Mouse (Mus musculus) stomach, embryonic 15.5 days (tissue): Measurements from ENCODE around the gene Acot12. TPM values are rescaled to one million over a fixed set of nuclear protein-coding genes. Genes with fewer than 3 reads are reported as not detected.

Experiments used
- ATAC-seq: fragments of 200-750 bp; cut with Nextera tagmentation; 2 replicates; pipeline ENCODE4 v1.8.0; 2017; ENCODE audit warnings: low read depth, moderate number of reproducible peaks, moderate TSS enrichment; ENCODE audit not compliant: insufficient read depth, low FRiP score
- H3K27ac ChIP-seq: fragments of 300-500 bp; sonication (generic); 2 replicates; pipeline ENCODE4 v1.5.1; 2015; ENCODE audit warnings: mild to moderate bottlenecking, inconsistent platforms
- H3K27me3 ChIP-seq: fragments of 300-500 bp; sonication (generic); replicated peaks from 2 replicates; pipeline ENCODE4 v1.6.1; 2015; ENCODE audit warnings: inconsistent platforms
- H3K36me3 ChIP-seq: fragments of 300-500 bp; sonication (generic); 2 replicates; pipeline ENCODE4 v1.6.1; 2015; ENCODE audit warnings: inconsistent platforms
- H3K4me1 ChIP-seq: fragments of 300-500 bp; sonication (generic); 2 replicates; pipeline ENCODE4 v1.6.1; 2015; ENCODE audit warnings: inconsistent platforms
- H3K4me2 ChIP-seq: fragments of 300-500 bp; sonication (generic); 2 replicates; pipeline ENCODE4 v1.6.1; 2015; ENCODE audit warnings: mild to moderate bottlenecking, inconsistent platforms
- H3K4me3 ChIP-seq: fragments of 300-500 bp; sonication (generic); replicated peaks from 2 replicates; pipeline ENCODE4 v1.5.1; 2015; ENCODE audit warnings: inconsistent platforms
- H3K9ac ChIP-seq: fragments of 300-500 bp; sonication (generic); 2 replicates; pipeline ENCODE4 v1.6.1; 2015; ENCODE audit warnings: inconsistent platforms
- H3K9me3 ChIP-seq: fragments of 300-500 bp; sonication (generic); 2 replicates; pipeline ENCODE4 v1.6.1; 2016; ENCODE audit warnings: inconsistent platforms
- WGBS: fragments of 180-500 bp; shearing (Covaris S2); methylation state at CpG from one replicate; pipeline ENCODE4 v1.1.7; 2015; 5-methylcytosine and 5-hydroxymethylcytosine counted together
- polyA plus RNA-seq: library from polyadenylated mRNA; unstranded; fragments of >200 nt; fragmentation: Nextera tagmentation; extraction: Ambion mirVana; gene quantifications from 2 replicates; pipeline ENCODE4 v1.2.1, GENCODE M21; 2015

Gene Acot12
- polyA plus RNA-seq: 0.18 and 0.59 TPM in 2 replicates

GRCm38 (mm10) chr13:91741280-91742047, at the start of gene Acot12:
Acot12 (plus strand) TSS chr13:91741512.
- no peak within 1 kb of the TSS for H3K9ac ChIP-seq
- no peaks in the 10 kb centered on the region for H3K27me3 ChIP-seq
- peak within 1 kb of the TSS; percentile 29 for H3K4me3 ChIP-seq
- 7% methylated on average over 45 of the region's 45 CpGs for WGBS
- H3K4me1 ChIP-seq: no peaks in the 10 kb centered on the region
- H3K9me3 ChIP-seq: no peaks in the 10 kb centered on the region
- H3K36me3 ChIP-seq: no peaks in the 10 kb centered on the region
- H3K27ac ChIP-seq: no peak within 1 kb of the TSS
- ATAC-seq: peak; percentile 35; the same call in 1 of the 2 replicates
- peak within 1 kb of the TSS; percentile 72 for H3K4me2 ChIP-seq

GRCm38 (mm10) chr13:91693615-91694014, 47.7 kb upstream of the Acot12 start:
- Histone ChIP-seq H3K9me3 (no peaks in the 10 kb centered on the region), H3K4me3 (no peak overlapping the region), H3K9ac (no peak overlapping the region), H3K27me3 (no peaks in the 10 kb centered on the region), H3K36me3 (no peaks in the 10 kb centered on the region), H3K4me1 (no peaks in the 10 kb centered on the region), H3K27ac (peak overlapping the region; percentile 18; the same call in 1 of the 2 replicates), H3K4me2 (no peak overlapping the region)
- WGBS: 51% methylated on average over 7 of the region's 7 CpGs
- ATAC-seq: no peak

- H3K36me3 ChIP-seq: no peaks in the 10 kb centered on the region
- no peaks in the 10 kb centered on the region for H3K27me3 ChIP-seq
- H3K27ac ChIP-seq: no peak overlapping the region
- no peaks in the 10 kb centered on the region for H3K9me3 ChIP-seq
- WGBS: 85% methylated on average over 2 of the region's 2 CpGs
- H3K4me2 ChIP-seq: no peak overlapping the region
- no peak overlapping the region for H3K9ac ChIP-seq
- no peak for ATAC-seq
- H3K4me3 ChIP-seq: no peak overlapping the region
- H3K4me1 ChIP-seq: no peaks in the 10 kb centered on the region
Measured at GRCm38 (mm10) chr13:91695406-91695805, 45.9 kb upstream of the Acot12 start.

- Histone ChIP-seq H3K4me3 (no peak overlapping the region), H3K27me3 (no peaks in the 10 kb centered on the region), H3K9me3 (no peaks in the 10 kb centered on the region), H3K36me3 (no peaks in the 10 kb centered on the region; the same call in 1 of the 2 replicates), H3K4me2 (no peak overlapping the region), H3K9ac (no peak overlapping the region), H3K4me1 (no peaks in the 10 kb centered on the region), H3K27ac (no peak overlapping the region)
- no peak for ATAC-seq
- WGBS: 77% methylated on average over 2 of the region's 2 CpGs
Measured at GRCm38 (mm10) chr13:91696109-91696645, 45.1 kb upstream of the Acot12 start.

DNA sequence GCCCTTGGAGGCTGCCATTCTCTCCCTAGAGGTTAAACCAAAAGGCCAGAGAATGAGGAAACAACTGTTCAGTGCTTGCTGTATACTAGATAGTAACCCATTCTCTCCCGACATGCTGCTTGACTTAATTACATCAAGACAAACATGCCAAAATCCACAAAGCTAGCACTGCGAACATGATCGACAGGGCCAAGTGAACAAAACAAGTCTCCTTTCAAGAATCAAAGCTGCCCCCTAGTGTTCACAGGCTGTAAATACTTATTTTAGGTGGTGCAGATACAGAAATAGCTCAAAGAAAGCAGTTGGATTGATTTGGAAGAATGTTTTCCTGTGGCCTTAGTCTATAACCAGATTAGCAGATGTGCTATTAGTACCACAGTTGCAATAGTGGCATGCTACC, 44.3 kb upstream of the Acot12 start:
- no peak overlapping the region for H3K4me2 ChIP-seq
- no peak for ATAC-seq
- H3K4me3 ChIP-seq: no peak overlapping the region
- H3K27me3 ChIP-seq: no peaks in the 10 kb centered on the region
- no peak overlapping the region for H3K9ac ChIP-seq
- no peaks in the 10 kb centered on the region for H3K9me3 ChIP-seq
- 39% methylated on average over 3 of the region's 3 CpGs for WGBS
- no peaks in the 10 kb centered on the region for H3K4me1 ChIP-seq
- H3K27ac ChIP-seq: no peak overlapping the region
- H3K36me3 ChIP-seq: no peaks in the 10 kb centered on the region; the same call in 1 of the 2 replicates

GRCm38 (mm10) chr13:91702337-91702736, 39.0 kb upstream of the Acot12 start:
- H3K27me3 ChIP-seq: no peaks in the 10 kb centered on the region
- 63% methylated on average over 6 of the region's 6 CpGs for WGBS
- H3K9me3 ChIP-seq: no peaks in the 10 kb centered on the region
- H3K9ac ChIP-seq: no peak overlapping the region
- no peaks in the 10 kb centered on the region for H3K4me1 ChIP-seq
- H3K36me3 ChIP-seq: no peaks in the 10 kb centered on the region; the same call in 1 of the 2 replicates
- H3K27ac ChIP-seq: no peak overlapping the region
- peak; percentile 47; the same call in 1 of the 2 replicates for ATAC-seq
- H3K4me2 ChIP-seq: no peak overlapping the region
- H3K4me3 ChIP-seq: no peak overlapping the region

- no peak for ATAC-seq
Measured at GRCm38 (mm10) chr13:91719487-91719886, 21.8 kb upstream of the Acot12 start.

DNA sequence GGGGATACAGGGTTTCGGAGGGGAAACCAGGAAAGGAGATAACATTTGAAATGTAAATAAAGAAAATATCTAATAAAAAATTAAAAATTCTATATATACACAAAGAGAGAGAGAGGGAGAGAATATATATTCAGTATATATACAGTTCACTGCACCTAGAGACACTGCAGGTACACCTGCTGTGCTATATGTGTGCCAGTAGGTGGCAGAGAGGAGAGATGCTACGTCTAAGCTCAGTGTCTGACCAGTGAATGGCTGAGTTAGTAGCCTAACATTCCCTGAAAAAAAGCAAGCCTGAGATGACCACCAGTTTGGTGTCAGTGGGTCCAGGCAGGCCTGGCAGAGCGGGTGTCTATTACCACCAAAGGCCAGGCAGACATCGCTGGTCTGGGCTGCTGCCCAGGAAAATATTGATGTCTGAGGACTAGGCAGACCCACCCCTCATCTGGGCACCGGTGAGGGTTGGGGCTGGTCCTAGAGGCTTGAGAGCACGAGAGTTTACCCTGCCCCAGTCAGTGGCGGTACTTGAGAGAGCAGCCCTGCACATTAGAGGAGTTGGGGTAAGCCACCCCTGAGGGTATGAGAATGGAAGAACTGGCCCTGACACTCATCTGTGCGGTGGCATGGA, 18.1 kb upstream of the Acot12 start:
- H3K4me3 ChIP-seq: no peak overlapping the region
- H3K27ac ChIP-seq: no peak overlapping the region
- WGBS: 70% methylated on average over 8 of the region's 8 CpGs
- no peaks in the 10 kb centered on the region for H3K9me3 ChIP-seq
- H3K36me3 ChIP-seq: no peaks in the 10 kb centered on the region
- H3K27me3 ChIP-seq: no peaks in the 10 kb centered on the region
- H3K4me1 ChIP-seq: no peaks in the 10 kb centered on the region
- H3K4me2 ChIP-seq: no peak overlapping the region
- no peak for ATAC-seq
- H3K9ac ChIP-seq: no peak overlapping the region

More at GRCm38 (mm10) chr13:91719487-91719886, 21.8 kb upstream of the Acot12 start:
- Histone ChIP-seq H3K27ac (no peak overlapping the region), H3K36me3 (no peaks in the 10 kb centered on the region), H3K4me3 (no peak overlapping the region), H3K9me3 (no peaks in the 10 kb centered on the region), H3K9ac (no peak overlapping the region), H3K4me2 (no peak overlapping the region), H3K4me1 (no peaks in the 10 kb centered on the region), H3K27me3 (no peaks in the 10 kb centered on the region)
- WGBS: 92% methylated on average over 6 of the region's 6 CpGs

DNA sequence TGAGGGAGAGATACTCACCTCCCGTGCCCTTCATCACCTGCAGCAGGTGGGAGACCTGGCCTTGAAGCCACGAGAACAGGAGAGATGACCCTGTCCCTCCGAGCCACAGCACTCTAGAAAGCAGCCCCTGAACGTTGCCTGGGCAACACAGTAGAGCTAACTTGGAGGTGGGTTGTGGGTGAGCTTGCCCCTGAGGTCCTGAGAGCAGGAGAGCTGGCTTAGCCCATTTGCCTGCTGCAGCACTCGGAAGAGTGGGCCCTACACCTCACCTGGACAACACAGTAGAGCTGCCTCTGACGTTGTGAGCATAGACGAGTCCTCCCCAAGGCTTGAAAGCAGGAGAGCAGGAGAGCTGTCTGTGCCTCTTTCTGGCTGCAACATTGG, 17.6 kb upstream of the Acot12 start:
- whole genome bisulfite sequencing: 74% methylated on average over 7 of the region's 7 CpGs
- H3K4me3 ChIP-seq: no peak overlapping the region
- H3K4me1 ChIP-seq: no peaks in the 10 kb centered on the region
- H3K36me3 ChIP-seq: no peaks in the 10 kb centered on the region
- no peak for ATAC-seq
- H3K27ac ChIP-seq: no peak overlapping the region
- no peak overlapping the region for H3K9ac ChIP-seq
- no peaks in the 10 kb centered on the region for H3K9me3 ChIP-seq
- no peaks in the 10 kb centered on the region for H3K27me3 ChIP-seq
- H3K4me2 ChIP-seq: no peak overlapping the region

DNA sequence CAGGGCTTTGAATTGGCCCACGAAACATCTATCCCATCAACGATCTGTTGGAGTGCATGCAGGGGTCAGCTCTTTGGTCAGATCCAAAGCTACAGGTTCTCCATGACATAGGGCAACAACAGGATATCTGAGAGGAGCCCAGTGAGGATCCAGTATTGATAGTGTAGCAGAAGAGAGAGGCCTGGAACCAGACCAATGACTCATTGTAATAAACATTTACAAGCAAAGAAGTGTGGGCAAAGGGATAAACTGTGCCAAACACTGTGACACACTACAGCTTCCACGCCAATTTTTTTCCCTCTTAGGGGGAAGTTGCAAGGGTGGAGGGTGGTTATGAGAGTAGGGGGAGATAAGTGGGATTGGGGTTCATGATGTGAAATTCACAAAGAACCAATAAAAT, 17.1 kb upstream of the Acot12 start:
- Histone ChIP-seq H3K4me1 (no peaks in the 10 kb centered on the region), H3K9me3 (no peaks in the 10 kb centered on the region), H3K36me3 (no peaks in the 10 kb centered on the region), H3K9ac (no peak overlapping the region), H3K27me3 (no peaks in the 10 kb centered on the region), H3K27ac (no peak overlapping the region), H3K4me2 (no peak overlapping the region), H3K4me3 (no peak overlapping the region)
- 64% methylated on average over 3 of the region's 3 CpGs for WGBS
- ATAC-seq: no peak

- H3K27ac ChIP-seq: no peak overlapping the region
- WGBS: 60% methylated on average over 3 of the region's 3 CpGs
- H3K4me3 ChIP-seq: no peak overlapping the region
- H3K4me2 ChIP-seq: no peak overlapping the region
- H3K27me3 ChIP-seq: no peaks in the 10 kb centered on the region
- H3K36me3 ChIP-seq: no peaks in the 10 kb centered on the region
- no peaks in the 10 kb centered on the region for H3K4me1 ChIP-seq
- no peak for ATAC-seq
- H3K9ac ChIP-seq: no peak overlapping the region
- no peaks in the 10 kb centered on the region for H3K9me3 ChIP-seq
Measured at GRCm38 (mm10) chr13:91725130-91725529, 16.2 kb upstream of the Acot12 start.

DNA sequence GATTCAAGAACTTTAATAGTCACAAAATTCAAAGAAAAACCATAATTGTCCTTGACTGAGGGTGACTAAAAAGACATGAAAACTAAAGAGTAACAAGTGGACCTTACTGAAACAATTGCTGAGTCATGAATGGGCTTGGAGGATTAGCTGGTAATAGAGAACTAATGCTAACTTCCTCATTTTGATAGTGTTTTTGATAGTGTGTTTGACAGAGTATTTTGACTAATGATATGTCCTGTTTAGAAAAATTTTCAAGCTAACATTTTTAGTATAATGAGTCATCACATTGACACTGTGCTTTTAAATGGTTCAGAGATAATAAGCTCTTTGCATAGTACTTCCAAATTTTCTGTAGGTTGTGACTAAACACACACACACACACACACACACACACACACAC, 13.4 kb upstream of the Acot12 start:
- H3K9me3 ChIP-seq: no peaks in the 10 kb centered on the region
- no peaks in the 10 kb centered on the region for H3K4me1 ChIP-seq
- no peak overlapping the region for H3K27ac ChIP-seq
- no peak overlapping the region for H3K9ac ChIP-seq
- ATAC-seq: no peak
- H3K4me3 ChIP-seq: no peak overlapping the region
- no peak overlapping the region for H3K4me2 ChIP-seq
- H3K27me3 ChIP-seq: no peaks in the 10 kb centered on the region
- no peaks in the 10 kb centered on the region for H3K36me3 ChIP-seq
